Mouse (Mus musculus) liver, embryonic 14.5 days (tissue): ENCODE results near the gene Dctn3.
"Not testable (repeated sequence)": the region's sequence is repeated elsewhere in the genome, so short reads cannot be mapped to it uniquely, and the experiment has no call there.

ENCODE experiments used
- CTCF ChIP-seq: IDR thresholded peaks from 2 replicates; pipeline ENCODE4 v1.5.1; 2016; ENCODE audit warnings: antibody characterized with exemption, low read depth, control low read depth
- EP300 ChIP-seq: IDR thresholded peaks from 2 replicates; pipeline ENCODE4 v1.6.1; 2016; ENCODE audit warnings: antibody characterized with exemption, low read depth

DNA sequence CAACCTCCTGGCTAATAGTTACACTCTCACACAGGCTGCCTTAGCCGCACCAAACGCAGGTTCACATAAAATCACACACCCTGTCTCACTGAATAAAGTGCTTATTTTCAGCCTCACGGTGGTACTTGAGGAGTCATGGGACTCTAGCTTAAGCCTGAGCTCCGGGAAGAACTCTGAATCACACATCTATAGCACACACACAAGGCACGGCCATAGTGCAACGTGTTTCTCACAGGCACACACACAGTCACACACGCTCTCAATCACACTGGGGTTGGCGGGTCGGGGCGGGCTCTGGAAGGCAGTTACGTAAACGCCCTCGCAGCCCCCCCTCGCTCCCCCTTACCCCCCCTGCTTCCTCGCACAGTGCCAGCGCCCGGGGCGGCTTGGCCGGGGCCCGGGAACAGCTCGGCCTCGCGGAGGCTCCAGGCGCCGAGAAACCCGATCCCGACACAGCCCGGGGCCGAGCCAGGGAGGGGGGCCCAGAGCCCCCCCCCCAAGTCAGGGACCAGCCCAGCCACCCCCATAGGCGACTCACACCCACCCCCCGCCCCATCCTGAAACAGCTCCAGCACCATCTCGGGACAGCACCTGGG is 24.5 kb downstream of the Dctn3 start:
- TF ChIP-seq EP300, CTCF: not testable (repeated sequence)
